Mouse (Mus musculus) intestine, embryonic 15.5 days (tissue): ENCODE measurements around the gene Bdh2. TPM values are rescaled to one million over a fixed set of nuclear protein-coding genes. Genes with fewer than 3 reads are reported as not detected.

Source experiments
- ATAC-seq: fragments of 200-750 bp; cut with Nextera tagmentation; 2 replicates; pipeline ENCODE4 v1.8.0; 2017; ENCODE audit warnings: moderate TSS enrichment, moderate library complexity
- H3K27ac ChIP-seq: fragments of 300-500 bp; sonication (generic); 2 replicates; pipeline ENCODE4 v1.5.1; 2015; ENCODE audit warnings: mild to moderate bottlenecking, inconsistent platforms
- H3K27me3 ChIP-seq: fragments of 300-500 bp; sonication (generic); replicated peaks from 2 replicates; pipeline ENCODE4 v1.6.1; 2015; ENCODE audit warnings: inconsistent platforms
- H3K36me3 ChIP-seq: fragments of 300-500 bp; sonication (generic); 2 replicates; pipeline ENCODE4 v1.6.1; 2015; ENCODE audit warnings: inconsistent platforms
- H3K4me1 ChIP-seq: fragments of 300-500 bp; sonication (generic); replicated peaks from 2 replicates; pipeline ENCODE4 v1.6.1; 2015; ENCODE audit warnings: inconsistent platforms
- H3K4me2 ChIP-seq: fragments of 300-500 bp; sonication (generic); replicated peaks from 2 replicates; pipeline ENCODE4 v1.6.1; 2015; ENCODE audit warnings: mild to moderate bottlenecking, inconsistent platforms
- H3K4me3 ChIP-seq: fragments of 300-500 bp; sonication (generic); replicated peaks from 2 replicates; pipeline ENCODE4 v1.5.1; 2015; ENCODE audit warnings: inconsistent platforms
- H3K9ac ChIP-seq: fragments of 300-500 bp; sonication (generic); 2 replicates; pipeline ENCODE4 v1.6.1; 2015; ENCODE audit warnings: inconsistent platforms
- H3K9me3 ChIP-seq: fragments of 300-500 bp; sonication (generic); 2 replicates; pipeline ENCODE4 v1.6.1; 2016; ENCODE audit warnings: inconsistent platforms
- WGBS: fragments of 180-500 bp; shearing (Covaris S2); methylation state at CpG from one replicate; pipeline ENCODE4 v1.1.7; 2015; 5-methylcytosine and 5-hydroxymethylcytosine counted together
- polyA plus RNA-seq: library from polyadenylated mRNA; unstranded; fragments of >200 nt; fragmentation: Nextera tagmentation; extraction: Ambion mirVana; gene quantifications from 2 replicates; pipeline ENCODE4 v1.2.1, GENCODE M21; 2015

Gene Bdh2
- polyA plus RNA-seq, 1 experiment from 2014 or later = 7.1 TPM

- H3K9me3 ChIP-seq = no peaks in the 10 kb centered on the region
- no peaks in the 10 kb centered on the region for H3K4me1 ChIP-seq
- 87% methylated on average over 13 of the region's 13 CpGs for WGBS
- H3K27ac ChIP-seq = no peak overlapping the region
- H3K4me2 ChIP-seq = no peak overlapping the region
- no peak overlapping the region for H3K9ac ChIP-seq
- no peak for ATAC-seq
- H3K27me3 ChIP-seq = no peaks in the 10 kb centered on the region
- peaks cover 12% of the 10 kb centered on the region for H3K36me3 ChIP-seq
- no peak overlapping the region for H3K4me3 ChIP-seq
Measured at GRCm38 (mm10) chr3:135273047-135273446, 8.0 kb upstream of the Bdh2 start.

- Histone ChIP-seq H3K27ac (no peak overlapping the region), H3K4me2 (no peak overlapping the region), H3K27me3 (no peaks in the 10 kb centered on the region), H3K4me1 (no peaks in the 10 kb centered on the region), H3K4me3 (no peak overlapping the region), H3K9me3 (no peaks in the 10 kb centered on the region), H3K9ac (no peak overlapping the region), H3K36me3 (no peaks in the 10 kb centered on the region)
- ATAC-seq = no peak
- WGBS = 81% methylated on average over 4 of the region's 4 CpGs
Measured at GRCm38 (mm10) chr3:135280160-135280559, 861 bp upstream of the Bdh2 start.

GRCm38 (mm10) chr3:135281701-135282100 lies 680 bp downstream of the Bdh2 start:
- Histone ChIP-seq H3K9me3 (no peaks in the 10 kb centered on the region), H3K4me2 (no peak overlapping the region; the same call in 1 of the 2 replicates)
- WGBS = 65% methylated on average over 8 of the region's 8 CpGs

GRCm38 (mm10) chr3:135285256-135285655 lies 4.2 kb downstream of the Bdh2 start:
- Histone ChIP-seq H3K4me3 (no peak overlapping the region), H3K36me3 (no peaks in the 10 kb centered on the region), H3K27ac (no peak overlapping the region), H3K9ac (no peak overlapping the region), H3K4me2 (no peak overlapping the region), H3K9me3 (no peaks in the 10 kb centered on the region), H3K27me3 (no peaks in the 10 kb centered on the region), H3K4me1 (no peaks in the 10 kb centered on the region)
- no peak for ATAC-seq
- WGBS = 86% methylated on average over 11 of the region's 11 CpGs

More at GRCm38 (mm10) chr3:135281701-135282100, 680 bp downstream of the Bdh2 start:
- Histone ChIP-seq H3K27me3 (no peaks in the 10 kb centered on the region), H3K4me1 (no peaks in the 10 kb centered on the region), H3K36me3 (no peaks in the 10 kb centered on the region), H3K27ac (no peak overlapping the region), H3K9ac (no peak overlapping the region), H3K4me3 (no peak overlapping the region)
- ATAC-seq = no peak

GRCm38 (mm10) chr3:135285807-135286206 lies 4.8 kb downstream of the Bdh2 start:
- no peak overlapping the region for H3K4me3 ChIP-seq
- H3K9ac ChIP-seq = no peak overlapping the region
- ATAC-seq = no peak
- H3K9me3 ChIP-seq = no peaks in the 10 kb centered on the region
- 50% methylated on average over 3 of the region's 3 CpGs for WGBS
- no peak overlapping the region for H3K4me2 ChIP-seq
- H3K4me1 ChIP-seq = no peaks in the 10 kb centered on the region
- H3K27me3 ChIP-seq = no peaks in the 10 kb centered on the region
- H3K27ac ChIP-seq = no peak overlapping the region
- no peaks in the 10 kb centered on the region for H3K36me3 ChIP-seq

GRCm38 (mm10) chr3:135288138-135288750 lies 7.2 kb downstream of the Bdh2 start:
- 60% methylated on average over 8 of the region's 8 CpGs for WGBS
- ATAC-seq = peak; percentile 82
- Histone ChIP-seq H3K4me3 (no peak overlapping the region), H3K27me3 (no peaks in the 10 kb centered on the region), H3K27ac (peak overlapping the region; percentile 51; the same call in 1 of the 2 replicates), H3K4me2 (no peak overlapping the region), H3K4me1 (no peaks in the 10 kb centered on the region), H3K36me3 (no peaks in the 10 kb centered on the region), H3K9me3 (no peaks in the 10 kb centered on the region), H3K9ac (no peak overlapping the region)

GRCm38 (mm10) chr3:135289148-135289547 lies 8.1 kb downstream of the Bdh2 start:
- Histone ChIP-seq H3K27me3 (no peaks in the 10 kb centered on the region), H3K4me2 (no peak overlapping the region), H3K9me3 (no peaks in the 10 kb centered on the region), H3K36me3 (no peaks in the 10 kb centered on the region), H3K9ac (no peak overlapping the region), H3K27ac (no peak overlapping the region), H3K4me3 (no peak overlapping the region), H3K4me1 (no peaks in the 10 kb centered on the region)
- ATAC-seq = no peak
- 93% methylated on average over 1 of the region's 1 CpGs for WGBS

GRCm38 (mm10) chr3:135290249-135290894 lies 9.4 kb downstream of the Bdh2 start:
- H3K9me3 ChIP-seq = no peaks in the 10 kb centered on the region
- 100% methylated on average over 3 of the region's 7 CpGs for WGBS
- H3K36me3 ChIP-seq = no peaks in the 10 kb centered on the region
- no peaks in the 10 kb centered on the region for H3K4me1 ChIP-seq
- H3K27ac ChIP-seq = no peak overlapping the region
- H3K9ac ChIP-seq = no peak overlapping the region
- H3K4me3 ChIP-seq = no peak overlapping the region
- peak; percentile 64 for ATAC-seq
- no peak overlapping the region for H3K4me2 ChIP-seq
- H3K27me3 ChIP-seq = no peaks in the 10 kb centered on the region

GRCm38 (mm10) chr3:135293703-135294102 lies 12.7 kb downstream of the Bdh2 start:
- Histone ChIP-seq H3K4me1 (no peaks in the 10 kb centered on the region), H3K4me3 (no peak overlapping the region), H3K27me3 (no peaks in the 10 kb centered on the region), H3K4me2 (no peak overlapping the region), H3K27ac (no peak overlapping the region), H3K9me3 (no peaks in the 10 kb centered on the region), H3K9ac (no peak overlapping the region), H3K36me3 (no peaks in the 10 kb centered on the region)
- WGBS = 64% methylated on average over 7 of the region's 7 CpGs
- no peak for ATAC-seq

GRCm38 (mm10) chr3:135295559-135295958 lies 14.5 kb downstream of the Bdh2 start:
- WGBS = 92% methylated on average over 1 of the region's 1 CpGs
- no peaks in the 10 kb centered on the region for H3K9me3 ChIP-seq
- no peak overlapping the region for H3K4me3 ChIP-seq
- H3K9ac ChIP-seq = no peak overlapping the region
- H3K4me2 ChIP-seq = no peak overlapping the region
- H3K36me3 ChIP-seq = no peaks in the 10 kb centered on the region
- no peak for ATAC-seq
- no peaks in the 10 kb centered on the region for H3K4me1 ChIP-seq
- no peak overlapping the region for H3K27ac ChIP-seq
- no peaks in the 10 kb centered on the region for H3K27me3 ChIP-seq

- 76% methylated on average over 3 of the region's 3 CpGs for WGBS
- ATAC-seq = no peak
Measured at GRCm38 (mm10) chr3:135298560-135298959, 17.5 kb downstream of the Bdh2 start.

GRCm38 (mm10) chr3:135300081-135300480 lies 19.1 kb downstream of the Bdh2 start:
- WGBS = 53% methylated on average over 6 of the region's 6 CpGs
- H3K27ac ChIP-seq = no peak overlapping the region
- H3K36me3 ChIP-seq = no peaks in the 10 kb centered on the region
- H3K9ac ChIP-seq = no peak overlapping the region
- no peak overlapping the region for H3K4me2 ChIP-seq
- no peaks in the 10 kb centered on the region for H3K4me1 ChIP-seq
- H3K27me3 ChIP-seq = no peaks in the 10 kb centered on the region
- no peak overlapping the region for H3K4me3 ChIP-seq
- no peaks in the 10 kb centered on the region for H3K9me3 ChIP-seq
- ATAC-seq = peak; percentile 49

More at GRCm38 (mm10) chr3:135298560-135298959, 17.5 kb downstream of the Bdh2 start:
- Histone ChIP-seq H3K4me3 (no peak overlapping the region), H3K9ac (no peak overlapping the region), H3K4me1 (no peaks in the 10 kb centered on the region), H3K27me3 (no peaks in the 10 kb centered on the region), H3K36me3 (no peaks in the 10 kb centered on the region), H3K4me2 (no peak overlapping the region), H3K9me3 (no peaks in the 10 kb centered on the region), H3K27ac (no peak overlapping the region)

- H3K9me3 ChIP-seq = no peaks in the 10 kb centered on the region
- no peak for ATAC-seq
- H3K27me3 ChIP-seq = no peaks in the 10 kb centered on the region
- H3K27ac ChIP-seq = no peak overlapping the region
- no peak overlapping the region for H3K4me3 ChIP-seq
- 51% methylated on average over 6 of the region's 6 CpGs for WGBS
- H3K4me1 ChIP-seq = 0 out of 2 replicates have a peak, but pooled peaks cover 10% of the 10 kb centered on the region
- no peak overlapping the region for H3K9ac ChIP-seq
- H3K4me2 ChIP-seq = no peak overlapping the region
- no peaks in the 10 kb centered on the region for H3K36me3 ChIP-seq
Measured at GRCm38 (mm10) chr3:135304060-135304459, 23.0 kb downstream of the Bdh2 start.
